Mouse (Mus musculus): ENCODE measurements around the gene Mpp6. TPM values are rescaled to one million over a fixed set of nuclear protein-coding genes. Genes with fewer than 3 reads are reported as not detected.

The Mpp6 gene
- polyA plus RNA-seq (2012), result 0.20 and 0.29 TPM in 2 replicates

GRCm38 (mm10) chr6:50109757-50110378, at the start of gene Mpp6:
Gene Mpp6, plus strand, starts transcription at chr6:50110241.
- no peaks in the 10 kb centered on the region for H3K9me3 ChIP-seq (ENCODE audit: control insufficient read depth, low read length)
- TF ChIP-seq GATA1 (IDR thresholded peaks at IDR 0.05; ENCODE audit: low read length) (no peak), TAL1 (IDR thresholded peaks at IDR 0.05; ENCODE audit: low read length) (no peak)

DNA sequence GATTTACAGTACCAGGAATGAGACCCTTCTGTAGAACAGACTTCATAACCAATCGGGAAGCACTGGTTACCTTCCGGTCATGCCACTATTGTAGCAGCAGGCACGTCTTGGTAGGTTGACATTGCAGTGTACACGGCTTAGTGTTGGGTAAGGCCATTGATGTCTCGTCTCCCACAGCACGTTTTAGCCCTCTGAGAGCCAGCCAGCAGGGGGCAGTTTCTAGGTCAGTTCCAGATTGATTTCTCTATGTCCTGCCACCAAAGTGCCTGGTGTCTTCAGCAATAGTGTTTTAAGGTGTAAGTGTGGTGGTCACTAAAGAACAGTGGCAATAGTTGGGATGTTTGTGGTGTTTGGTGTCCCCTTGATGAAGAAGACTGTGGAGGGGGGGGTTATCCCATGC, 43.9 kb upstream of the Mpp6 start:
- H3K4me1 ChIP-seq (ENCODE audit: control insufficient read depth), result no peaks in the 10 kb centered on the region
- H3K27me3 ChIP-seq (ENCODE audit: control insufficient read depth), result no peaks in the 10 kb centered on the region
- TF ChIP-seq TAL1 (IDR thresholded peaks at IDR 0.05; ENCODE audit: low read length) (no peak), GATA1 (IDR thresholded peaks at IDR 0.05; ENCODE audit: low read length) (no peak)
- H3K36me3 ChIP-seq (ENCODE audit: control insufficient read depth), result no peaks in the 10 kb centered on the region
- no peaks in the 10 kb centered on the region for H3K9me3 ChIP-seq (ENCODE audit: control insufficient read depth, low read length)
- no peak overlapping the region for H3K4me3 ChIP-seq (replicated peaks)

More at GRCm38 (mm10) chr6:50109757-50110378, at the start of gene Mpp6:
- H3K4me1 ChIP-seq (ENCODE audit: control insufficient read depth), result peaks cover 24% of the 10 kb centered on the region
- no peaks in the 10 kb centered on the region for H3K36me3 ChIP-seq (ENCODE audit: control insufficient read depth)
- peak within 1 kb of the TSS; percentile 78 for H3K4me3 ChIP-seq (replicated peaks)
- peaks cover 41% of the 10 kb centered on the region for H3K27me3 ChIP-seq (ENCODE audit: control insufficient read depth)

DNA sequence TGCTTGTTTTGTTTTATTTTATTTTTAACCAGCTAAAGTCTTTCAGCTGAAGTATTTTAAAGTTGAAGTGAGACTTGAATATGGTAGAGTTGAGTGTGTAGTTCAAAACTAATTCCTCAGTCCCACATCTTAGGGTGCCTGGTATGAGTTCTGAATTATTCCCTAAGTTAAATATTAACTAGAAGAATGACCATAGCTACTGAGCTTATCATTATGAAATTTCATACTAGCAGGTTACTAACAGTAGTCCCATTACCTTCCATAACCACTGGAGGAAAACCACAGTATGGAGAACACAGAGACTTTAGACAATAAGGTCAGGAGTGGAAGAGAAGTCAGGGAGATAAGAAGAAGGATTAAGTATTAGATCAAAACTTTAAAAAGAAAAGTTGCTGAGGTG, 41.6 kb upstream of the Mpp6 start:
- no peaks in the 10 kb centered on the region for H3K4me1 ChIP-seq (ENCODE audit: control insufficient read depth)
- H3K27me3 ChIP-seq (ENCODE audit: control insufficient read depth), result no peaks in the 10 kb centered on the region
- H3K36me3 ChIP-seq (ENCODE audit: control insufficient read depth), result no peaks in the 10 kb centered on the region
- TF ChIP-seq GATA1 (IDR thresholded peaks at IDR 0.05; ENCODE audit: low read length) (no peak), TAL1 (IDR thresholded peaks at IDR 0.05; ENCODE audit: low read length) (no peak)
- H3K9me3 ChIP-seq (ENCODE audit: control insufficient read depth, low read length), result no peaks in the 10 kb centered on the region
- H3K4me3 ChIP-seq (replicated peaks), result no peak overlapping the region

GRCm38 (mm10) chr6:50075248-50075647, 34.8 kb upstream of the Mpp6 start:
- Histone ChIP-seq H3K36me3 (ENCODE audit: control insufficient read depth) (no peaks in the 10 kb centered on the region), H3K4me3 (replicated peaks) (no peak overlapping the region), H3K27me3 (ENCODE audit: control insufficient read depth) (no peaks in the 10 kb centered on the region), H3K9me3 (ENCODE audit: control insufficient read depth, low read length) (no peaks in the 10 kb centered on the region), H3K4me1 (ENCODE audit: control insufficient read depth) (no peaks in the 10 kb centered on the region)
- TF ChIP-seq GATA1 (IDR thresholded peaks at IDR 0.05; ENCODE audit: low read length) (no peak), TAL1 (IDR thresholded peaks at IDR 0.05; ENCODE audit: low read length) (no peak)

- no peak for TF ChIP-seq GATA1 (IDR thresholded peaks at IDR 0.05; ENCODE audit: low read length)
- no peak for TF ChIP-seq TAL1 (IDR thresholded peaks at IDR 0.05; ENCODE audit: low read length)
- no peaks in the 10 kb centered on the region for H3K36me3 ChIP-seq (ENCODE audit: control insufficient read depth)
- H3K4me1 ChIP-seq (ENCODE audit: control insufficient read depth), result no peaks in the 10 kb centered on the region
- H3K9me3 ChIP-seq (ENCODE audit: control insufficient read depth, low read length), result no peaks in the 10 kb centered on the region
- no peak overlapping the region for H3K4me3 ChIP-seq (replicated peaks)
- H3K27me3 ChIP-seq (ENCODE audit: control insufficient read depth), result no peaks in the 10 kb centered on the region
Observed at GRCm38 (mm10) chr6:50076473-50076872, 33.6 kb upstream of the Mpp6 start.

GRCm38 (mm10) chr6:50080431-50080830, 29.6 kb upstream of the Mpp6 start:
- Histone ChIP-seq H3K27me3 (ENCODE audit: control insufficient read depth) (no peaks in the 10 kb centered on the region), H3K4me1 (ENCODE audit: control insufficient read depth) (no peaks in the 10 kb centered on the region), H3K36me3 (ENCODE audit: control insufficient read depth) (no peaks in the 10 kb centered on the region), H3K9me3 (ENCODE audit: control insufficient read depth, low read length) (no peaks in the 10 kb centered on the region), H3K4me3 (replicated peaks) (no peak overlapping the region)
- TF ChIP-seq TAL1 (IDR thresholded peaks at IDR 0.05; ENCODE audit: low read length) (no peak), GATA1 (IDR thresholded peaks at IDR 0.05; ENCODE audit: low read length) (no peak)

GRCm38 (mm10) chr6:50085206-50085605, 24.8 kb upstream of the Mpp6 start:
- H3K36me3 ChIP-seq (ENCODE audit: control insufficient read depth), result no peaks in the 10 kb centered on the region
- H3K4me1 ChIP-seq (ENCODE audit: control insufficient read depth), result peaks cover 8% of the 10 kb centered on the region
- no peaks in the 10 kb centered on the region for H3K9me3 ChIP-seq (ENCODE audit: control insufficient read depth, low read length)
- no peak overlapping the region for H3K4me3 ChIP-seq (replicated peaks)
- H3K27me3 ChIP-seq (ENCODE audit: control insufficient read depth), result no peaks in the 10 kb centered on the region
- no peak for TF ChIP-seq TAL1 (IDR thresholded peaks at IDR 0.05; ENCODE audit: low read length)
- no peak for TF ChIP-seq GATA1 (IDR thresholded peaks at IDR 0.05; ENCODE audit: low read length)

DNA sequence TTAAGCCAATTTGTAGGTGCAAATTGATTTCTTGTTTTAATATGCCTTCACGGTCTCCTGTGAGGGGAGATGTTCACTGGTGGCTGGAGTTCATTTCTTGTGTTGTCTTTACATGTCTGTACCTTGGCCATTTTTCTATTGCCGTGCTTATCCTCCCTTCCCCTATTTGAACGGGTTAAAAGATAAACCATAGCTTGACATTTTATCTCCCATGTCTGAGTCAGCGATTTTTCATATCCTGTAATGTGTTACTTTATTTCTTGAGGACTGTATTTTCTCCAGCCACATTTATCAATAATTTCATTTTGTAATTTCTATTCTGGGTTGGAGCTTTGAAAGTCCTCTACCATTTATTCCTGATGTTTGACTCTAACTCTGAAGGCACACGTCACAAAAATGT, 20.7 kb upstream of the Mpp6 start:
- Histone ChIP-seq H3K9me3 (ENCODE audit: control insufficient read depth, low read length) (no peaks in the 10 kb centered on the region), H3K36me3 (ENCODE audit: control insufficient read depth) (no peaks in the 10 kb centered on the region), H3K27me3 (ENCODE audit: control insufficient read depth) (no peaks in the 10 kb centered on the region), H3K4me3 (replicated peaks) (no peak overlapping the region), H3K4me1 (ENCODE audit: control insufficient read depth) (peaks cover 9% of the 10 kb centered on the region)
- TF ChIP-seq GATA1 (IDR thresholded peaks at IDR 0.05; ENCODE audit: low read length) (no peak), TAL1 (IDR thresholded peaks at IDR 0.05; ENCODE audit: low read length) (no peak)

- Histone ChIP-seq H3K27me3 (ENCODE audit: control insufficient read depth) (no peaks in the 10 kb centered on the region), H3K9me3 (ENCODE audit: control insufficient read depth, low read length) (no peaks in the 10 kb centered on the region), H3K36me3 (ENCODE audit: control insufficient read depth) (no peaks in the 10 kb centered on the region), H3K4me1 (ENCODE audit: control insufficient read depth) (peaks cover 9% of the 10 kb centered on the region), H3K4me3 (replicated peaks) (no peak overlapping the region)
- TF ChIP-seq TAL1 (IDR thresholded peaks at IDR 0.05; ENCODE audit: low read length) (no peak), GATA1 (IDR thresholded peaks at IDR 0.05; ENCODE audit: low read length) (no peak)
Observed at GRCm38 (mm10) chr6:50090221-50090620, 19.8 kb upstream of the Mpp6 start.

All from erythroblast, embryonic 14.5 days (primary cell).